Mouse (Mus musculus): ENCODE results near the gene Nup107. TPM values are rescaled to one million over a fixed set of nuclear protein-coding genes. Genes with fewer than 3 reads are reported as not detected.
"Not testable (repeated sequence)": the region's sequence is repeated elsewhere in the genome, so short reads cannot be mapped to it uniquely, and the experiment has no call there.

Nup107 gene
- total RNA-seq, 2 experiments from 2014 or later, result 14.0 to 14.7 TPM

DNA sequence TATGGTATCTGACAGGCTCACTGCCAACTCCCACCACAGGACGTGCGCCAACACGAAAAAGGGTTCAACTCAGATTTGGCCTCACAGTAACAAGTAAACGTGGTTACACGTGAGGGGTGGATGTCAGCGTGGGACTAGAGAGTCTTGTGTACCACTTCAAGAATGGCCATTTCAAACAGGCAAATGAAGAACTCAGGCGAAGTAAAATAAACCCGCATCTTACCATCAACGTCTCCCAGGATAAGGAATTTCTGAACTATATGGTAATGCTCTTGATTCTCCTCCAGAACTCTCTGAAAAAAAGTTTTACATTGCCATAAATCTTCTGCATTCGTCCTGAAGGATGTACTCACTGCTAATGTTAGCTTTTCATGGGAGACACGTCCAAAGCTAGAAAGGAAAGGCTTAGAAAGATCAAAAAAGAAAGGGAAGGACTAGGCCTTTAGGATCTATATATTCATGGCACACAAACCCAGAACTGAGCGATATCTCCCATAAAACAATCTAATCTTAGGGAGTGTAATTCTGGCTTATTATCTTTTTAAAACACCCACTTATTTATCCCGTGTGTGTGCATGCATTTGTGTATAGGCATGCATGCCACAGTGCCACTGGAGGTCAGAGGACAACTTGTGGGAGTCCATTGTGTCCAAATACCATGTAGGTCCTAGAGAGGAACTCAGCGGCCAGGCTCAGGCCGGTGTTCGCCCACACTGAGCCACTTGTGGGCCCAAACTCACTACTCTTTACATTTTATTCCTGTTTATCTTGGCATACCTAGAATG lies 26.2 kb downstream of the Nup107 start:
- DNase-seq (ENCODE audit: low spot score in 2 of 2), result no peak

GRCm38 (mm10) chr10:117765116-117765894 lies 27.2 kb downstream of the Nup107 start:
- DNase-seq (ENCODE audit: low spot score in 2 of 2), result no peak

DNA sequence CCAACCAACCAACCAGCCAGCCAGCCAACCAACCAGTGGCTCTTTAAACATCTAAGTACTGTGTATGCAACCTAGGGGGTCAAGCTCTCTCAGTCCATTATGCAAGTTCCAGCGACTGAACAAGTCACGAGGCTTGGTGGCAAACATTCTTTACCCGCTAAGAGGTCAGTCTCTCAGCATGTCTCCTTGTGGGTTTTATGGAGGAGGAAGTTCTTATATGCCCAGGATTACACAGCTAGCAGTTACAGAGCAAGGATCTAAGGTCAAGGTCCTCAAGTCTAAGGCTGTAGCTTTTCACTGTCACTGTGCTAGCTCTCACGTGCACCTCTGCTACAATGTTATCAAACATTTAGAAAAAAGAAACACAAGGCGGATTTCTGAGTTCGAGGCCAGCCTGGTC lies 27.9 kb downstream of the Nup107 start:
- DNase-seq (ENCODE audit: low spot score in 2 of 2), result no peak

DNA sequence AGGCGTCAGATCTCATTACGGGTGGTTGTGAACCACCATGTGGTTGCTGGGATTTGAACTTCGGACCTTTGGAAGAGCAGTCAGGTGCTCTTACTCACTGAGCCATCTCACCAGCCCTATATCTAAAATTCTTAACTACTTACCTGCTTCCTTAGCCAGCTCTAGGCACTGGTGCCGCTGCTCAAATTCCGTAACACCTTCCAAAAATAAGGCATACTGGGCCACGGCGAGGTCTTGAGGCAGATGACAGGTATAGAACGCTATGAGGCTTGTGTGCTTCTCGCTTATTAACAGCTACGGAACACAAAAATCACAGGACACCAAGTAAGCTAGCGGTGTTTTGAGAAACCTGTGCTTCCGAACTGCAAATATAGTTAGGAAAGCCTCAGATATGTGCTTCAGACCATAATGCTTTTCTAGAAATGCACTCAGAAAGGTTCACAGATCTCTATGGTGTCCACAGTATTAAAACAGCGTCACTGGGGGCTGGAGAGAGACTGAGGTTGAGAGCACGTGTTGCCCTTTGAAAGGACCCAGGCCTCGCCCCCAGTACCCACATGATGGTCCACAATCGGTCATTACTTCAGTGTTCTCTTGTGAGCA lies 28.8 kb downstream of the Nup107 start:
- no peak for DNase-seq (ENCODE audit: low spot score in 2 of 2)

DNA sequence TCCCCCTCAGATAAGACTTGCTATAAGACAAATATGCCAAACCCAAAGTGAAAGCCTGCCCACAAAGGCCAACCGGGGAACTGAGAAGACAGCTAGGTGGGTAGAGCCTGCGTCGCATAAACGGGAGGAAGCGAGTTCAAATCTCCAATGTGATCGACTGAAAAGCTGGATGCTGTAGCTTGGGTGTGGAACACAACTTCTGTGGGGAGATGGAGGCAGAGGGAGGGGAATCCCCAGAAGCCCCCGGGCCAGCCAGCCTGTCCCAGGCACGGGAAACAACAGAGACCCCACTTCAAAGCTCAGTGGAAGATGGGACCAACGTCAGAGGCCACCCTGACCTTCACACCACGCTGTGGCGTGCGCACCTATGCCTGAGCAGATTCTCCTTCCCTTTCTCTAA lies 29.5 kb downstream of the Nup107 start:
- DNase-seq (ENCODE audit: low spot score in 2 of 2), result no peak

- DNase-seq (ENCODE audit: low spot score in 2 of 2), result no peak
Observed at GRCm38 (mm10) chr10:117762281-117762830, 30.1 kb downstream of the Nup107 start.

DNA sequence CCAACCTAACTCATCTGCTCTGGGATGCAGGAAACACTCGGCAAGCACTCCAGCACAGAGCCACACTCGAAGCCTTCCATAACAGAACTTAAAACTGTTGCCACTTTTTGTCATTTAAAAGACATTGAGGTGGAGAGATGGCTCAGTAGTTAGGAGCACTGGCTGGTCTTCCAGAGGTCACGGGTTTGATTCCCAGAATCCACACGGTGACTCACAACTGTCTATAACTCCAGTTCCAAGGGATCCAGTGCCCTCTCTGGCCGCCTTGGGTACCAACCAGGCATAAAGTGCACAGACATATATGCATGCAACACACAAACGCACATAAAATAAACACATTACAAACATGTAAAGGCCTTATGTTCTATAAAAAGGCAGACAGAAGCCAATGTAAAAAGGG lies 31.0 kb downstream of the Nup107 start:
- DNase-seq (ENCODE audit: low spot score in 2 of 2), result no peak

- no peak for DNase-seq (ENCODE audit: low spot score in 2 of 2)
Observed at GRCm38 (mm10) chr10:117760831-117761335, 31.6 kb downstream of the Nup107 start.

GRCm38 (mm10) chr10:117759844-117760630 lies 32.5 kb downstream of the Nup107 start:
- DNase-seq (ENCODE audit: low spot score in 2 of 2), result no peak

- DNase-seq (ENCODE audit: low spot score in 2 of 2), result no peak
Observed at GRCm38 (mm10) chr10:117758749-117759727, 33.5 kb downstream of the Nup107 start.

GRCm38 (mm10) chr10:117758344-117758743 lies 34.2 kb downstream of the Nup107 start:
- DNase-seq (ENCODE audit: low spot score in 2 of 2), result not testable (repeated sequence)

DNA sequence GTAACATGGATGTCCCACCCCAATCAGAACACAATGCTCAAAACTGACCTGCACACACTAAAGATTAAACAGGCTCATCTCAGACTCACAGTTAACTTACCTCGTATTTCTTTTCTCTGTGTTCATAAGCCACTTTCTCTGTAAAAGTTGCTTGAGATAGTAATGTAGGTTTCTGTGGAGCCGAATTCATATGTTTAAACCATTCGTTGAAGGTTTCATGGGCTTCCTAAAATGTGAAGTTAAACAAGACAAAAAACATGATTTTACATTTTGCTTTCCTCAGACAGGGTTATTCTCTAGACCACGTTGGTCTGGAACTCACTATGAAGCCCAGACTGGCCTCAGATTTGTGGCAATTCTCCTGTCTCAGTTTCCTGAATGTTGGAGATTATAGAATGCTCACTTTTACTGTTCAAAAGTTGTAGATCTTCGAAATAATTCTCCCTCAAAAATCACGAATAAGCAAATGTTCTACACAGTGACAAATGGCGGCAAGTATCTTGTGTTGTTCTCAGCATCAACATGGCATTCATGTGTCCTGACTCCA lies 34.6 kb downstream of the Nup107 start:
- no peak for DNase-seq (ENCODE audit: low spot score in 2 of 2)

DNA sequence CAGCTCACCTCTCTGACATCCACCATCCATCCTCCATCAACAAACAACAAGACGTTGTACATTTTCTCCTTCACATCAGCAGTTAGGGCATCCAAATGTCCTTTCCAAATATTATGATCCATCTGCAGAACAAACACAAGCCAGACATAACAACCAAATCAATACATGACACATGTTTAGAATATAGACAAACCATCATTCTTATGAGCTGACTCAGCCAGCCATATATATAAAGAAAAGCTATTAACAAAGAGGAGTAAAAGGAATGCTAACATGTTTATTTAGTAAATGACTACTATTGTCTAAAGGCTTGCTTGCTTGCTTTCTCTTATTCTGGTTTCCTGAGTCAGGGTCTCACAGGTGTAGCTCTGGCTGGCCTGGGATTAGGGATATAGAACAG lies 35.2 kb downstream of the Nup107 start:
- DNase-seq (ENCODE audit: low spot score in 2 of 2), result no peak

- DNase-seq (ENCODE audit: low spot score in 2 of 2), result no peak
Observed at GRCm38 (mm10) chr10:117756784-117757183, 35.7 kb downstream of the Nup107 start.

DNA sequence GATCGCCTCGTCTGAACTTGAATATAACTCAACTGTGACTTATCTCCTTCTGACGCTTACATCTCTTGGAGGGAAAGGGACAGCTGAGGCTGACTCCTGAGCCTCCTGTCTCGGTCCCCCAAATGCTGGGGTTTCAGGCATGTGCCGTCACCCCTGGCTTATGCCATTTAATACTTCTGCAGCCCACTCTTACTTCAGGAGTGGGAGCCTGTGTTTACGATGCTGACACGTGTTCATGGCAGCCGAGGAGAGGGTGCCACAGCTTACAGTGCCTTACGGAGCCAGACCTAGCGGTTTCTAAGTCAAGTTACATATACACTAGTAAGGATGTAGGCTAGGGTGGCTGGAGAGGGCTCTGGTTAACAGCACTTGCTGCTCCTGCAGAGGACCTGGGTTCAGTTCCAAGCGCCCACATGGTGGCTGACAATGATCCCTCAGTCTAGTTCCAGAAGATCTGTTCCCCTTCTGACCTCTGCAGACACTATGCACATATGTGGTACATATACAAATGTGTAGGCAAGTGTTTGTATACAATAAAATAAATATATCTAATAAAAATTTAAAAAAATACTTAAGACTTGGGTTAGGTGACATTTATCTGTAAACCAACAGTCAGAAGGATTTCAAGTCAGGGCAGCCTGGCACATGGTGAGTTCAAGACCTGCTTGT lies 36.6 kb downstream of the Nup107 start:
- no peak for DNase-seq (ENCODE audit: low spot score in 2 of 2)

GRCm38 (mm10) chr10:117755086-117755798 lies 37.3 kb downstream of the Nup107 start:
- DNase-seq (ENCODE audit: low spot score in 2 of 2), result no peak

DNA sequence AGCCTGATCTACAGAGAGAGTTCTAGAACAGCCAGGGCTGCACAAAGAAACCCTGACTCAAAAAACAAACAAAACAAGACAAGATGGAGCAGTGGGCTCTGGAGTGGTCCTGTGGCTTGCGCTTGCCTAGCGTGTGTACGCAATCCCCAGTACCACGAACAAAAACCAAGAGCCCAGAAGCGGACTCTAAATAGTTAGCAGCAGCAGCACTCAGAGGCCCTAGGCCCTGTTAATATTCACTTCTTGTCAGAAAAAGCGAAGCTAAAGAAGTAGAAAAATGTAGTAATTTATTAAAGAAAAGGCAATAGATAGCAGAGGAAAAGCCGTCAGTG lies 37.9 kb downstream of the Nup107 start:
- DNase-seq (ENCODE audit: low spot score in 2 of 2), result no peak

Measured in left cerebral cortex, adult 18-20 months (tissue).